Mouse (Mus musculus): ENCODE measurements around the gene Sirt2. TPM values are rescaled to one million over a fixed set of nuclear protein-coding genes. Genes with fewer than 3 reads are reported as not detected.
A peak's percentile ranks its signal among the peaks of the same experiment; 100 is the strongest.

The Sirt2 gene
- polyA plus RNA-seq, 1 experiment: 100.0 TPM

DNA sequence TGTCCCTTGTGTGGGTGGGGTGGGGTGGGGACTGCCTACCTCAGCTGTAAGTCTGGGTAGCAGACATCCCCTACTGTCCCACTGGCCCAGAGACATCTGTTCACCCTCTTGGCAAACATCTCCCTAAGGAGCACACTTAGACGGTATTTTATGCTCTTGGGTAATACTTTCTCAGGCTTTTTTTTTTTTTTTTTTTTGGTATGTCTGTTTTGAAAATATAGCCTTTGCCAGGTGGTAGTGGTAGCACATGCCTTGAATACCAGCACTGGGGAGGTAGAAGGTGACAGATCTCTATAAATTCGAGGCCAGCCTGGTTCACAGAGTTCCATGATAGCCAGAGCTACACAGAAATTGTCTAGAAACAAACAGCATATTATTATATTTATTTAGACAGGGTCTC, 57.4 kb downstream of the Sirt2 start:
- Histone ChIP-seq H3K79me2 (ENCODE audit: control insufficient read depth, insufficient read depth) (peaks cover 4% of the 10 kb centered on the region), H3K4me3 (no peak overlapping the region), H3K4me2 (ENCODE audit: low read depth) (no peak overlapping the region), H3K27me3 (ENCODE audit: control insufficient read depth, insufficient read depth, insufficient read length) (no peaks in the 10 kb centered on the region), H3K36me3 (ENCODE audit: control insufficient read depth, insufficient read depth) (peaks cover 33% of the 10 kb centered on the region), H3ac (ENCODE audit: control insufficient read depth, insufficient read length) (no peak overlapping the region)
- TF ChIP-seq MYOD1 (IDR thresholded peaks at IDR 0.05; ENCODE audit: control insufficient read depth in 1 of 3, insufficient read length in 2 of 3, low read depth in 2 of 3) (peak in 2 of 3 experiments; percentile 45 to 46), POLR2A (IDR thresholded peaks at IDR 0.05; ENCODE audit: insufficient read length, low read depth) (no peak), TCF12 (IDR thresholded peaks at IDR 0.05; ENCODE audit: insufficient read depth, poor library complexity, severe bottlenecking) (peak; percentile 4)

DNA sequence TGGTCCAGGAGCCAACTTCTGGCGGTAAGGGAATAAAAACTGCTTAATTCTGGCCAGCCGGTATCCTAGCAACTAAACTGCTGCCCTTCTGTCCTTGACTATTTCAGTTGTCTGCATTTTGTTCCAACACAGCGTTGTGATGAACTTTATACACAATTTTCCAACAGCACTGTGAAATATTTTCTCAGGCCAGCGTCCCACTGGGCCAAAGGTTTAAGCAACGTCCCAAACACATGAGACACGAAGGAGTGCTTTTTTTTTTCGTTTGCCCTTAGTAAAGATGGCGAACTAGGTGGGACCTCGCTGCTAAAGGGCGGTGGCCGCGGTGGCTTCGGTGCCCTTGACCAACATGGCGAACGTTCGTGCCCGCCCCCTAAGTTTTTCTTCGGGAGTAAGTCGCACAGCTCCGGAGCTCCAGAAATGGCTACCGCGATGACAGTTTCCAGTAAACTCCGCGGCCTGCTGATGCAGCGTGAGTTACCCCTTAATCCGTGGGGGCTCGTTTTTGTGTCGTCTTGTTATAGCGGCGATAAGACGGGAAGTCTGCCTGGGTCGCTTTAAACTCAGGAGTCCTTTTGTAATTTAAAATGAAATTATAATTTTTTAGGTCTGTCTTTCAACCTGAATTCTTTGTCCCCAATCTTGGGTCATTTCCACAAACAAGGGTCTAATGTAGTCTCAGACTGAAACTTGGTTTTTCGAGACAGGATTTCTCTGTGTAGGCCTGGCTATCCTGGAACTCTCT, 58.6 kb downstream of the Sirt2 start, which contains the start of gene Ech1:
TSS of gene Ech1 (plus strand) at position 277 of the 745 bp plus-strand sequence.
- Histone ChIP-seq H3K27me3 (ENCODE audit: control insufficient read depth, insufficient read depth, insufficient read length) (no peaks in the 10 kb centered on the region), H3K79me2 (ENCODE audit: control insufficient read depth, insufficient read depth) (no peaks in the 10 kb centered on the region), H3K4me3 (peak within 1 kb of the TSS; percentile 34), H3K4me2 (ENCODE audit: low read depth) (peak within 1 kb of the TSS; percentile 85), H3ac (ENCODE audit: control insufficient read depth, insufficient read length) (no peak within 1 kb of the TSS), H3K36me3 (ENCODE audit: control insufficient read depth, insufficient read depth) (peaks cover 24% of the 10 kb centered on the region)
- peak; percentile 59 for TF ChIP-seq POLR2A (IDR thresholded peaks at IDR 0.05; ENCODE audit: insufficient read length, low read depth)
- TF ChIP-seq POLR2AphosphoS2 (IDR thresholded peaks at IDR 0.05; ENCODE audit: insufficient read length, low read depth): peak; percentile 46
- TF ChIP-seq MYOD1 (IDR thresholded peaks at IDR 0.05; ENCODE audit: control insufficient read depth in 1 of 3, insufficient read length in 2 of 3, low read depth in 2 of 3): no peak

DNA sequence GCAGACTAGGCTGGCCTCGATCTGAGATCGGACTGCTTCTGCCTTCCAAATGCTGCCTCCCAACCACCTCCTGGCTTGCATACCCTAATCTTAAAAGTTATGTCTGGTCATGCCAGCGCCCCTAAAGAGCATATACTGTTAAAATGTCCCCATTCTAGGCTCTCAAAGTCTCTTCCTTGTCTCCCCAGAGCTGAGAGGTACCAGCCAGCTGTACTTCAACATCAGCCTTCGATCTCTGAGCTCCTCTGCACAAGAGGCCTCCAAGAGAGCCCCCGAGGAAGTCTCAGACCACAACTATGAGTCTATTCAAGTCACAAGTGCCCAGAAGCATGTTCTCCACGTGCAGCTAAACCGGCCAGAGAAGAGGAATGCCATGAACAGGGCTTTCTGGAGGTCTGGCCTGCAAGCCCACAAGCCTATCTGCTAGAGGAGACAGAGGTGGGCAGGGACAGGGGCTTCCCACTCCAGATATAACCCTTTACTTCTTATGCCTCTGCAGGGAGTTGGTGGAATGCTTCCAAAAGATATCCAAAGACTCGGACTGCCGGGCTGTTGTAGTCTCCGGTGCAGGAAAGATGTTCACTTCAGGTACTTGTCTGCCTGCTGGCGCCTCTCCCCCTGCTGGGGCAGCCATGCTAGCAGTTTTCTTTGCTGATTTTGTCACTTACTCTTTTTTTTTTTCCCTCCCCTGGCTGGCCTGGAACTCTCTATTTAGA, 59.3 kb downstream of the Sirt2 start:
- no peak overlapping the region for H3ac ChIP-seq (ENCODE audit: control insufficient read depth, insufficient read length)
- no peaks in the 10 kb centered on the region for H3K27me3 ChIP-seq (ENCODE audit: control insufficient read depth, insufficient read depth, insufficient read length)
- H3K4me2 ChIP-seq (ENCODE audit: low read depth): peak overlapping the region; percentile 70
- peak overlapping the region; percentile 34 for H3K4me3 ChIP-seq
- no peak for TF ChIP-seq SRF (IDR thresholded peaks at IDR 0.05; ENCODE audit: control insufficient read depth, insufficient read length, low read depth)
- no peak for TF ChIP-seq POLR2A (IDR thresholded peaks at IDR 0.05; ENCODE audit: insufficient read length, low read depth)
- no peak for TF ChIP-seq MYOG (IDR thresholded peaks at IDR 0.05; ENCODE audit: control insufficient read depth in 1 of 3, insufficient read depth in 1 of 3, insufficient read length in 2 of 3, low read depth in 2 of 3)
- no peak for TF ChIP-seq E2F4 (IDR thresholded peaks at IDR 0.05; ENCODE audit: insufficient read depth)
- no peak for TF ChIP-seq CEBPB (IDR thresholded peaks at IDR 0.05; ENCODE audit: insufficient read depth, poor library complexity, severe bottlenecking)
- TF ChIP-seq MYOD1 (IDR thresholded peaks at IDR 0.05; ENCODE audit: control insufficient read depth in 1 of 3, insufficient read length in 2 of 3, low read depth in 2 of 3): no peak
- no peak for TF ChIP-seq TCF3 (IDR thresholded peaks at IDR 0.05; ENCODE audit: insufficient read length, low read depth)
- TF ChIP-seq POLR2AphosphoS2 (IDR thresholded peaks at IDR 0.05; ENCODE audit: insufficient read length, low read depth): no peak
- TF ChIP-seq MAX (IDR thresholded peaks at IDR 0.05; ENCODE audit: low read depth): no peak
- no peak for TF ChIP-seq REST (IDR thresholded peaks at IDR 0.05; ENCODE audit: insufficient read depth, insufficient read length)
- TF ChIP-seq TCF12 (IDR thresholded peaks at IDR 0.05; ENCODE audit: insufficient read depth, poor library complexity, severe bottlenecking): no peak
- no peak for TF ChIP-seq USF1 (IDR thresholded peaks at IDR 0.05; ENCODE audit: low read depth)
- H3K79me2 ChIP-seq (ENCODE audit: control insufficient read depth, insufficient read depth): no peaks in the 10 kb centered on the region
- H3K36me3 ChIP-seq (ENCODE audit: control insufficient read depth, insufficient read depth): peaks cover 18% of the 10 kb centered on the region

DNA sequence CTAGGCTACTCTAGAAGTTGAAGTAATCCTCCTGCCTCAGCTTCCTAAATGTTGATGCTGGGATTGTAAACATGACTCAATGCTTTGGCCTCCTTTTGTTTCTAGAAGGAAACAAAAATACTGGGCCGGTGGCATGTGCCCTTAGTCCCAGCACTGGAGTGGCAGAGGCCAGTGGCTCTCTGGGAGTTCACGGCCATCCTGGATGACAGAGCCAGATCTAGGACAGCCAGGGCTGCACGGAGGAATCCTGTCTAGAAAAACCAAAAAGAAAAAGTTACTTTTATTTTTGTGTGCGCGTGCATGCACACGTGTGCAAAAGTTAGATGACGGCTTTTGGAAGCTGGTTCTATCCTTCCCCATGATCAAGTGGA, 59.9 kb downstream of the Sirt2 start:
- peak overlapping the region; percentile 34 for H3K4me3 ChIP-seq
- TF ChIP-seq SRF (IDR thresholded peaks at IDR 0.05; ENCODE audit: control insufficient read depth, insufficient read length, low read depth) (no peak), USF1 (IDR thresholded peaks at IDR 0.05; ENCODE audit: low read depth) (no peak), POLR2A (IDR thresholded peaks at IDR 0.05; ENCODE audit: insufficient read length, low read depth) (no peak), POLR2AphosphoS2 (IDR thresholded peaks at IDR 0.05; ENCODE audit: insufficient read length, low read depth) (no peak), E2F4 (IDR thresholded peaks at IDR 0.05; ENCODE audit: insufficient read depth) (no peak), REST (IDR thresholded peaks at IDR 0.05; ENCODE audit: insufficient read depth, insufficient read length) (no peak)

DNA sequence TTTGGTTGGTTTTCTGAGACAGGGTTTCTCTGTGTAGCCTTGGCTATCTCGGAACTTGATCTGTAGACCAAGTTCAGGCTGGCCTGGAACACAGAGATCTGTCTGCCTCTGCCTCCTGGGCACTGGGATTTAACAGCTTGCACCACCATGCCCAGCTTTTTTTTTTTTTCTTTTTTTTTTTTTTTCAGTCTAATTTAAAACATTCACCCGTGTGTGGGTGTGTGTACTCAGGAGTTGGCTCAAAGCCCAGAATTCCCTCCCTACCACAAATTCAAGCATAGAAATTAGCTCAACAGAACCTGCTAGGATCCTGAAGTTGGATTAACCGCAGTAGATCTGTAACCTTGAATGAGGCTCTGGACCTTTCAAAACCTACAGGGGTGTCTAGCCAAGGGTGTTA, 60.8 kb downstream of the Sirt2 start:
- peaks cover 9% of the 10 kb centered on the region for H3K36me3 ChIP-seq (ENCODE audit: control insufficient read depth, insufficient read depth)
- no peak overlapping the region for H3K4me3 ChIP-seq
- no peaks in the 10 kb centered on the region for H3K79me2 ChIP-seq (ENCODE audit: control insufficient read depth, insufficient read depth)
- H3K4me2 ChIP-seq (ENCODE audit: low read depth): no peak overlapping the region
- H3ac ChIP-seq (ENCODE audit: control insufficient read depth, insufficient read length): no peak overlapping the region
- H3K27me3 ChIP-seq (ENCODE audit: control insufficient read depth, insufficient read depth, insufficient read length): no peaks in the 10 kb centered on the region
- 0 out of 2 replicates have a peak, but pooled peaks have one; percentile 5 for TF ChIP-seq CEBPB (IDR thresholded peaks at IDR 0.05; ENCODE audit: insufficient read depth, poor library complexity, severe bottlenecking)
- no peak for TF ChIP-seq MYOG (IDR thresholded peaks at IDR 0.05; ENCODE audit: control insufficient read depth in 1 of 3, insufficient read depth in 1 of 3, insufficient read length in 2 of 3, low read depth in 2 of 3)
- TF ChIP-seq MYOD1 (IDR thresholded peaks at IDR 0.05; ENCODE audit: control insufficient read depth in 1 of 3, insufficient read length in 2 of 3, low read depth in 2 of 3): peak in 1 of 3 experiments; percentile 17
- no peak for TF ChIP-seq E2F4 (IDR thresholded peaks at IDR 0.05; ENCODE audit: insufficient read depth)
- TF ChIP-seq TCF12 (IDR thresholded peaks at IDR 0.05; ENCODE audit: insufficient read depth, poor library complexity, severe bottlenecking): no peak

More for the DNA sequence above, 59.9 kb downstream of the Sirt2 start:
- H3ac ChIP-seq (ENCODE audit: control insufficient read depth, insufficient read length): no peak overlapping the region
- no peaks in the 10 kb centered on the region for H3K27me3 ChIP-seq (ENCODE audit: control insufficient read depth, insufficient read depth, insufficient read length)
- H3K36me3 ChIP-seq (ENCODE audit: control insufficient read depth, insufficient read depth): peaks cover 18% of the 10 kb centered on the region
- H3K4me2 ChIP-seq (ENCODE audit: low read depth): peak overlapping the region; percentile 70
- no peaks in the 10 kb centered on the region for H3K79me2 ChIP-seq (ENCODE audit: control insufficient read depth, insufficient read depth)

Data from myocyte (in vitro differentiated cells).